Mouse (Mus musculus) spleen, adult 2 months (tissue): ENCODE data around the gene Sema6d. TPM values are rescaled to one million over a fixed set of nuclear protein-coding genes. Genes with fewer than 3 reads are reported as not detected.

Experiments used
- DNase-seq, 2 experiments: peaks; one replicate each; pipeline versions ENCODE4 v3.0.0 to v3.0.0-alpha.2; 2012 to 2021; ENCODE audit warnings: low spot score in 2 of 2, low read depth in 1 of 2
- H3K27ac ChIP-seq: fragments of 200-500 bp; 2 replicates; pipeline ENCODE4 v1.5.1; 2012; ENCODE audit warnings: low read length, inconsistent platforms; ENCODE audit not compliant: insufficient read depth
- H3K27me3 ChIP-seq: fragments of 200-500 bp; 2 replicates; pipeline ENCODE4 v1.6.1; 2012; ENCODE audit warnings: mild to moderate bottlenecking, moderate library complexity, low read length, inconsistent platforms; ENCODE audit not compliant: control insufficient read depth, insufficient read depth
- H3K36me3 ChIP-seq: fragments of 200-500 bp; 2 replicates; pipeline ENCODE4 v1.6.1; 2012; ENCODE audit warnings: mild to moderate bottlenecking, low read length, inconsistent platforms; ENCODE audit not compliant: control insufficient read depth, insufficient read depth
- H3K4me1 ChIP-seq: fragments of 200-500 bp; 2 replicates; pipeline ENCODE4 v1.6.1; 2011; ENCODE audit warnings: inconsistent platforms; ENCODE audit not compliant: control insufficient read depth, insufficient read depth, insufficient read length
- H3K4me3 ChIP-seq: fragments of 200-500 bp; 2 replicates; pipeline ENCODE4 v1.5.1; 2011; ENCODE audit warnings: mild to moderate bottlenecking, inconsistent platforms; ENCODE audit not compliant: insufficient read depth, insufficient read length; ENCODE audit errors: extremely low read depth
- CTCF ChIP-seq: fragments of 200-500 bp; IDR thresholded peaks from 2 replicates; pipeline ENCODE4 v1.5.1; 2011; ENCODE audit warnings: mild to moderate bottlenecking, inconsistent platforms; ENCODE audit not compliant: insufficient read depth, insufficient read length, insufficient replicate concordance; ENCODE audit errors: extremely low read depth
- POLR2A ChIP-seq: fragments of 200-500 bp; IDR thresholded peaks from 2 replicates; pipeline ENCODE4 v1.6.1; 2011; ENCODE audit warnings: low read depth, low read length, inconsistent platforms
- WGBS: fragments of 180-500 bp; shearing (Covaris S2); methylation state at CpG from one replicate; pipeline ENCODE4 v1.1.7; 2018; 5-methylcytosine and 5-hydroxymethylcytosine counted together
- polyA plus RNA-seq: library from polyadenylated mRNA; depleted of rRNA; stranded (reverse); fragments of >200 nt; gene quantifications from 2 replicates; pipeline ENCODE4 v1.2.3, GENCODE M21; 2012

The Sema6d gene
- polyA plus RNA-seq, 1 experiment = 8.9 TPM

DNA sequence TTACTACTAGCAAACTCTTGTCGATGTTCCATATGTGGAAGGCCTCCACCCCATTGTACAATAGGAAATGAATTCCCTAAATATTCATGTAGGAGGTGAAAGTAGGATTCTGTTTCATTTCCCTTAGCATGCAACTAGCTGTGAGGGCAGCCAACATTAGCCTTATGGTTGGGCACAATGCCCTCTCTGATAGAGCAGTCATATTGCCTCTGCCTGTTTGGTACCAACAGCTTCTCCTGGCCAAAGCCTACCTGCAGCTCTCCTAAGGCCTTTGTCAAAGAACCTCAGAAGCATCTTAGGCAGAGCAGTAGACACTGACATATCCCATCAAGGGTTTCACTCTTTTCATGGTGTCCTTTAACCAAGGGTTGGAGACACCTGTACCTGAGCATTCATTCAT lies 578.7 kb downstream of the Sema6d start:
- H3K27ac ChIP-seq = no peak overlapping the region
- TF ChIP-seq POLR2A (no peak), CTCF (no peak)
- no peaks in the 10 kb centered on the region for H3K36me3 ChIP-seq
- no peaks in the 10 kb centered on the region for H3K4me1 ChIP-seq
- 96% methylated on average over 1 of the region's 1 CpGs for WGBS
- no peak for DNase-seq
- no peak overlapping the region for H3K4me3 ChIP-seq
- no peaks in the 10 kb centered on the region for H3K27me3 ChIP-seq

DNA sequence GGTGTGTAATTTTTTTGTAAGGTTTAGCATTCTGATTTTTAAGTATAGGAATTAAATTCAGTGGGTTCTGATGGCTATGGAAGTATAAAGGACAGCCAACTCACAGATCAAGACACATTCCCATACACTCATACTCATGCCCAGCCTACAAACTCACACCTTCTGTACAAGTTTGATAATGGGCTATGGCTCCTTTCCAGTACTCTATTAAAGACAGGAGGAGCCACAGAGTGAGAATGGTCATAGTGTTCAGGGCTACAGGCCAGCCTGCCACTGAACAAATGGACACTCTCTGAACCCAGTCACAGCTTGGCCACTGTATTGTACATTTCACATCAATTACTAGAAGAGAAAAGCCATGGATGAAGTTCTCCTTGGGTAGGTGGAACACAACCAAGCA lies 583.3 kb downstream of the Sema6d start:
- DNase-seq = no peak
- Histone ChIP-seq H3K27me3 (no peaks in the 10 kb centered on the region), H3K4me1 (no peaks in the 10 kb centered on the region), H3K4me3 (no peak overlapping the region), H3K36me3 (no peaks in the 10 kb centered on the region), H3K27ac (no peak overlapping the region)
- TF ChIP-seq CTCF = no peak
- no peak for TF ChIP-seq POLR2A

DNA sequence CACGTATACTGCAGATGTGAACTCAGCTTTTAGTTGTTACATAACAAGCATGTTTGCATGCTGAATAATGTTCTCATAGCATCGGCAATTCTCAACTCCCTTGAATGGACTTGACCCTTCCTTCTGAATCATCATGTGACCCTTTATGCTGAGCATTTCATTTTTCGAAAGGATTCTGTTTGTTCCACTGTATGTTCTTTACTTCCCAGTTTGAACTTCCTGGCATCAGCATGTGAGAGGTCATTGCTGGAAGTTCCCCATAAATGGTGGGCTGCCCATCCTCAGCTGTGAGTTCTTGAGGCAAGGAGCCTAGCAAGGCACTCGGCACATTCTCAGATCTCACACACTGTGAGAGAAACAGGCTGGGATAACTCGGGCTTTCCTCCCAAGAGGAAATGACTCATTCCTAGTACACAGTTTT lies 594.7 kb downstream of the Sema6d start:
- H3K4me1 ChIP-seq = no peaks in the 10 kb centered on the region
- WGBS = 59% methylated on average over 5 of the region's 5 CpGs
- H3K27me3 ChIP-seq = no peaks in the 10 kb centered on the region
- H3K36me3 ChIP-seq = no peaks in the 10 kb centered on the region
- no peak overlapping the region for H3K4me3 ChIP-seq
- no peak for TF ChIP-seq POLR2A
- no peak for TF ChIP-seq CTCF
- DNase-seq = no peak
- H3K27ac ChIP-seq = no peak overlapping the region

- H3K27ac ChIP-seq = no peak overlapping the region
- H3K4me1 ChIP-seq = no peaks in the 10 kb centered on the region
- no peaks in the 10 kb centered on the region for H3K36me3 ChIP-seq
- WGBS = 89% methylated on average over 1 of the region's 1 CpGs
- no peak for DNase-seq
- no peaks in the 10 kb centered on the region for H3K27me3 ChIP-seq
- no peak overlapping the region for H3K4me3 ChIP-seq
- TF ChIP-seq CTCF (no peak), POLR2A (no peak)
Observed at GRCm38 (mm10) chr2:124690372-124690771, 600.6 kb downstream of the Sema6d start.

DNA sequence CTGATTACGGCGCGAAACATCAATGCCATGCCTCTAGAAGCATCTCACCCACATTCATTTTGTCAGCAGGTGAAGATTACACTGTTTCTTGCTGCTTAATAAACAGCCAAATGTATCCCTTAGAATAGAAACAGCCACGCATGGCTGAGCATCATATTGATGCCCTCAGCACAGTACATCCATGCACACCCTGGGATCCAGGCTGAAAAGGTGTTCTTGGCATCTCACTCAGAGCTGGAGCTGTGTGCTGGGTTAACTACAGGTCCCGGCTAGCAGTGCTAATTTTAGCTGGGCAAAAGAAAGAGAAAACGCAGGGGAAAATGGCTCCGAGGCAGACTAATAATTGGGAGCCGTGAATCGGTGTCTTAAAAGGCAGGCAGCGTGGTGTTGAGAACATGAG lies 612.9 kb downstream of the Sema6d start:
- 93% methylated on average over 10 of the region's 10 CpGs for WGBS
- H3K36me3 ChIP-seq = no peaks in the 10 kb centered on the region
- H3K4me3 ChIP-seq = no peak overlapping the region
- TF ChIP-seq CTCF (no peak), POLR2A (no peak)
- no peak overlapping the region for H3K27ac ChIP-seq
- no peaks in the 10 kb centered on the region for H3K27me3 ChIP-seq
- no peak for DNase-seq
- peaks cover 10% of the 10 kb centered on the region; the same call in 1 of the 2 replicates for H3K4me1 ChIP-seq

GRCm38 (mm10) chr2:124704922-124705321 lies 615.2 kb downstream of the Sema6d start:
- Histone ChIP-seq H3K4me1 (peaks cover 10% of the 10 kb centered on the region; the same call in 1 of the 2 replicates), H3K27ac (no peak overlapping the region), H3K36me3 (no peaks in the 10 kb centered on the region), H3K27me3 (no peaks in the 10 kb centered on the region), H3K4me3 (no peak overlapping the region)
- WGBS = 19% methylated on average over 4 of the region's 4 CpGs
- TF ChIP-seq POLR2A (no peak), CTCF (no peak)
- DNase-seq = no peak

GRCm38 (mm10) chr2:124705806-124706205 lies 616.0 kb downstream of the Sema6d start:
- H3K27me3 ChIP-seq = no peaks in the 10 kb centered on the region
- DNase-seq = no peak
- H3K27ac ChIP-seq = no peak overlapping the region
- TF ChIP-seq POLR2A = no peak
- no peak for TF ChIP-seq CTCF
- no peaks in the 10 kb centered on the region for H3K36me3 ChIP-seq
- 79% methylated on average over 4 of the region's 4 CpGs for WGBS
- H3K4me1 ChIP-seq = peaks cover 10% of the 10 kb centered on the region; the same call in 1 of the 2 replicates
- no peak overlapping the region for H3K4me3 ChIP-seq

- Histone ChIP-seq H3K4me3 (no peak overlapping the region), H3K36me3 (no peaks in the 10 kb centered on the region), H3K27ac (no peak overlapping the region), H3K27me3 (no peaks in the 10 kb centered on the region), H3K4me1 (peaks cover 10% of the 10 kb centered on the region; the same call in 1 of the 2 replicates)
- no peak for TF ChIP-seq CTCF
- no peak for TF ChIP-seq POLR2A
- 84% methylated on average over 7 of the region's 7 CpGs for WGBS
- no peak for DNase-seq
Observed at GRCm38 (mm10) chr2:124706896-124707295, 617.1 kb downstream of the Sema6d start.
